Mouse (Mus musculus): ENCODE results near the gene Copa. TPM values are rescaled to one million over a fixed set of nuclear protein-coding genes. Genes with fewer than 3 reads are reported as not detected.
A peak's percentile ranks its signal among the peaks of the same experiment; 100 is the strongest.

Gene Copa
- 64.4 and 80.4 TPM in 2 replicates for polyA plus RNA-seq (2015; fragmentation: Nextera tagmentation; extraction: Ambion mirVana)

DNA sequence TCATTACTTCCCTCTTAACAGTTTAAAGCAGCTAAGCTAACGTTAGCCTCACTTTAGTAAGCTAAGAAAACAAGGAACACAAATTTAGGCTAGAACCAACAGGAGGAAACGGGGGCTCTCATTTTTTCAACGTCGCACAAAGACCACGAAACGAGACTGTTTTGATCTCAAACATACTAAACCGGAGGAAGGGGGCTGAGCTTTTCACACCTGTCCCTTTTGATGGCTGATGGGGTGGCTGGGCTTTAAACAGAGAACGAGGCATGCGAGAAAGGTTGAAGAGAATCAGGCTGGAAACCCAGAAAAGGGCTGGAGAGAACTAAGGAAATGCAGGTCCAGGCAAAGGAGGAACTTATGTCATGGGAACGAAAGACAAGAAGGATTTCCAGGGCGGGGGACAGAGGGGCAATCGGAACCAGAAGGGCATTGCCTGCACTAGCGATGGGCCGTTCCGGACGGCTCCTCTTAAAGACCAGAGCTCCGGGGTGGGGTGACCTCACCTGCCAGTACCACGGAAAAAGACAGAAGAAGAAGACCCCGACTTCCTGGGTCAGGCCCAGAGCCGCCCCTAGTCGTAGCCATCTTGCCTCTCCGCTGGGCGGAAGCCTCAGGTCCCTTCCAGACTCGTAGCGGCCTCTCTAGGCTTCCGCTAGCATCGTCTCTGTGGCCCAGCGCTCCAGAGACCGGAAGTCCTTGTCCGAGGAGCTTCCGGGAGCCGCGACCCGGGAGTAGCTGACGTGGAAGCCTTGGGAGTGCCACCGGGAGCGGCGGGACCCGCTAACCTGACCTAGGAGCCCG lies at the start of gene Copa, which contains the start of gene Ncstn:
Gene Copa (plus strand): TSS at position 429 of the 798 bp plus-strand sequence.
Gene Ncstn (minus strand): TSS at position 695 of the 798 bp plus-strand sequence.
- Histone ChIP-seq H3K4me2 (peak within 1 kb of the TSS; percentile 82), H3K36me3 (peaks cover 27% of the 10 kb centered on the region), H3K27ac (peak within 1 kb of the TSS; percentile 80), H3K4me1 (replicated peaks) (peaks cover 43% of the 10 kb centered on the region), H3K9me3 (replicated peaks) (no peaks in the 10 kb centered on the region), H3K4me3 (replicated peaks) (peak within 1 kb of the TSS; percentile 76), H3K9ac (peak within 1 kb of the TSS; percentile 88), H3K27me3 (no peaks in the 10 kb centered on the region)
- DNase-seq = peak; percentile 88
- peak; percentile 98 for ATAC-seq (ENCODE audit: low read depth)
- under 1% methylated on average over 40 of the region's 40 CpGs for WGBS (ENCODE audit: insufficient replicate concordance)

GRCm38 (mm10) chr1:172046410-172046809 lies 35.9 kb upstream of the Copa start:
- no peaks in the 10 kb centered on the region for H3K9me3 ChIP-seq (replicated peaks)
- H3K4me2 ChIP-seq = no peak overlapping the region
- H3K36me3 ChIP-seq = no peaks in the 10 kb centered on the region
- no peak for DNase-seq
- H3K27ac ChIP-seq = no peak overlapping the region
- H3K27me3 ChIP-seq = 0 out of 2 replicates have a peak, but pooled peaks cover 4% of the 10 kb centered on the region
- H3K4me1 ChIP-seq (replicated peaks) = no peaks in the 10 kb centered on the region
- ATAC-seq (ENCODE audit: low read depth) = no peak
- H3K4me3 ChIP-seq (replicated peaks) = no peak overlapping the region
- 61% methylated on average over 8 of the region's 8 CpGs for WGBS (ENCODE audit: insufficient replicate concordance)
- H3K9ac ChIP-seq = no peak overlapping the region

- H3K9me3 ChIP-seq (replicated peaks) = no peaks in the 10 kb centered on the region
- no peaks in the 10 kb centered on the region for H3K36me3 ChIP-seq
- no peak overlapping the region for H3K27ac ChIP-seq
- H3K4me1 ChIP-seq (replicated peaks) = no peaks in the 10 kb centered on the region
- peaks cover 9% of the 10 kb centered on the region for H3K27me3 ChIP-seq
- no peak overlapping the region for H3K9ac ChIP-seq
- no peak overlapping the region for H3K4me3 ChIP-seq (replicated peaks)
- DNase-seq (no peak), ATAC-seq (ENCODE audit: low read depth) (no peak)
- H3K4me2 ChIP-seq = no peak overlapping the region; the same call in 1 of the 2 replicates
- 13% methylated on average over 5 of the region's 5 CpGs for WGBS (ENCODE audit: insufficient replicate concordance)
These were observed 35.4 kb upstream of the Copa start for GRCm38 (mm10) chr1:172046938-172047337.

DNA sequence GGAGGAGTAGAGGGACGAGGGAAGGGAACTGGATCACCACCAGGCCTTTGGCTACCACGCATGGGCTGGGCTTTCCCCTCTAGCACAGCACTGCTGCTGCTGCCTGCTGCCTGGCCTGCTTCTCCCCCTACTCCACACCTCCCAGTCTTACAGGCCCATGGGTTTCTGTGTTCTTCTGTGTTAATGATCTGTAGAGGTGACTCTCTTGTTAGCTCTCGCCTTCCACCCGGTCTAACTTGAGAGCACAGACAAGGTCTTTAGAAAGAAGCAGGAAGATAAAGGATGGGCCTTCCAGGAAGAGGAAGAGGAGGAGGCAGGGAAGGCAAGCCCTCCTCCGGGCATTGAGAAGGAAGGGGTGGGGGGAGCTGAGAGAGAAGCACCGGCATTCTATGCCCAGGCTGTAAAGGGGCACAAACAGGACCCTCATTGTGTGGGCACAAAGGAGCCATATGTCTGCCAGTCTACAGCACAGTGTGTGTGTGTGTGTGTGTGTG lies 34.0 kb upstream of the Copa start:
- Histone ChIP-seq H3K9ac (no peak overlapping the region), H3K9me3 (replicated peaks) (no peaks in the 10 kb centered on the region), H3K4me1 (replicated peaks) (no peaks in the 10 kb centered on the region), H3K4me3 (replicated peaks) (0 out of 2 replicates have a peak overlapping the region, but pooled peaks have one; percentile 4), H3K4me2 (no peak overlapping the region), H3K27ac (no peak overlapping the region), H3K27me3 (peaks cover 22% of the 10 kb centered on the region), H3K36me3 (no peaks in the 10 kb centered on the region)
- ATAC-seq (ENCODE audit: low read depth) (no peak), DNase-seq (no peak)
- 15% methylated on average over 6 of the region's 6 CpGs for WGBS (ENCODE audit: insufficient replicate concordance)

- H3K4me3 ChIP-seq (replicated peaks) = no peak overlapping the region
- 34% methylated on average over 13 of the region's 13 CpGs for WGBS (ENCODE audit: insufficient replicate concordance)
- no peaks in the 10 kb centered on the region for H3K36me3 ChIP-seq
- H3K9me3 ChIP-seq (replicated peaks) = no peaks in the 10 kb centered on the region
- H3K27me3 ChIP-seq = peaks cover 32% of the 10 kb centered on the region
- no peak overlapping the region for H3K4me2 ChIP-seq
- no peak overlapping the region for H3K9ac ChIP-seq
- peaks cover 7% of the 10 kb centered on the region; the same call in 1 of the 2 replicates for H3K4me1 ChIP-seq (replicated peaks)
- ATAC-seq (ENCODE audit: low read depth) (no peak), DNase-seq (no peak)
- H3K27ac ChIP-seq = no peak overlapping the region
These were observed 33.1 kb upstream of the Copa start for GRCm38 (mm10) chr1:172049131-172049782.

- 13% methylated on average over 10 of the region's 10 CpGs for WGBS (ENCODE audit: insufficient replicate concordance)
- Histone ChIP-seq H3K4me1 (replicated peaks) (peaks cover 7% of the 10 kb centered on the region; the same call in 1 of the 2 replicates), H3K27ac (no peak overlapping the region), H3K9me3 (replicated peaks) (no peaks in the 10 kb centered on the region), H3K4me2 (no peak overlapping the region), H3K27me3 (peaks cover 62% of the 10 kb centered on the region), H3K4me3 (replicated peaks) (no peak overlapping the region), H3K36me3 (no peaks in the 10 kb centered on the region), H3K9ac (no peak overlapping the region)
- DNase-seq (no peak), ATAC-seq (ENCODE audit: low read depth) (no peak)
These were observed 29.5 kb upstream of the Copa start for GRCm38 (mm10) chr1:172052766-172053279.

DNA sequence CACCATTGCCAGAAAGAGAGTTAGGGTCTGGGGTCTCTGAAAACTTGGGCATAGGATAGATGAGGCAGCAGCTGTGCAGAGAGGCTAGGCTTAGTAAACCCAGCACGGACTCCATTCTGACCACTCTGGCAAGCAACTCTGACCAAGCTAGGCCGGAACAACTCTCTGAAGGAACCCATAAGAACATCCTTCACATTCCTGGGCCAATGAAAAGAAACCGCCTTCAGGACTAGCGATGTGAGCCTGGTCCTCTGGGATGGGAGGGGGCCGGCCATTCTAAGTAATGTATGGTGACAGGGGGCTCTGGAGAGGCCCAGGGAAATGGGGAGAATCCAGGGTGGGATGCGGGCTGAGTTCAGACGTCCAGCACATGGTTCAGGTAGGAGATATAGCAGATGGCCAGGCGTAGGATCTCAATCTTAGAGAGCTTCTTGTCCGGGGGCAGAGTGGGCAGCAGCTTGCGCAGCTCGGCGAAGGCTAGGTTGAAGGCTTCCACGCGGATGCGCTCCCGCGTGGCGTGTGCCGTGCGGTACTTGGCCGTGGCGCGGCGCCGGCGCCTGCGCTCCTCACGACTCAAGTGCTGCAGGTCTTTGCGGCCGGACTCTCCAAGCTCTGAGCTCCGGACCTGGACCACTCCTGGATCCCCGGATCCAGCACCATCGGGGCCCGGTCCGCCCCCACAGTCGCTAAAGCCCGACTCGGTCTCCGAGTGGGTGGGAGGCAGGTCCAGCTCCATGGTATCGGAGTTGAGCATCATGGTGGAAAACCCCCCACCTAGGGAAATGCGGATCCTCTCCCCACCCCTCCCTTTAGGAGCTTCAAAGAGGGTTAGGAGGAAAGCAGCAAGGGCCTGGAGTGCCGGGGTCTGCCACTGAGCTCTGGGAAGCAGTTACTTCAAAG lies 28.5 kb upstream of the Copa start:
- no peaks in the 10 kb centered on the region for H3K9me3 ChIP-seq (replicated peaks)
- peaks cover 65% of the 10 kb centered on the region for H3K27me3 ChIP-seq
- DNase-seq (no peak), ATAC-seq (ENCODE audit: low read depth) (no peak)
- 5% methylated on average over 42 of the region's 42 CpGs for WGBS (ENCODE audit: insufficient replicate concordance)
- peak overlapping the region; percentile 22 for H3K4me3 ChIP-seq (replicated peaks)
- H3K27ac ChIP-seq = no peak overlapping the region
- H3K36me3 ChIP-seq = no peaks in the 10 kb centered on the region
- H3K4me2 ChIP-seq = peak overlapping the region; percentile 38
- no peak overlapping the region for H3K9ac ChIP-seq
- H3K4me1 ChIP-seq (replicated peaks) = peaks cover 7% of the 10 kb centered on the region; the same call in 1 of the 2 replicates

DNA sequence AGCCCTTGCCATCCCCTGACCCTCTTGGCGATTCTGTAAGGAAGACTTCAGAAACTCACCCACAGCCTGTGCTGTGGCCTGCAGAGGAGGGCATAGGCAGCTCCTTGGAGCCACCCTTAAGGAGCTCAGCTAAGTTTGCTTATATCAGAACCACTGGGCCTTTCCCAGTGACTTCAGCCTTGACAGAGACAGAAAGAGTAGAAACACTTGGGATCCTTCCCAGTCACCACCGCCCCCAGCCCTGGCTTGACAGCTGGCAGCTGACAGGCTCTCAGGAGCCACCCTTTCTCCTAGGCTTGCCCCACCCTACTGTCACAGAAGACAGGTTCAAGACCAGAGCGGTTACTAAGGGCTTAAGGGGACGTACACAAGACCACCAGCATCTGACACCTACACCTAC lies 26.1 kb upstream of the Copa start:
- DNase-seq (no peak), ATAC-seq (ENCODE audit: low read depth) (no peak)
- Histone ChIP-seq H3K4me2 (no peak overlapping the region), H3K4me3 (replicated peaks) (no peak overlapping the region), H3K9ac (no peak overlapping the region), H3K27ac (no peak overlapping the region), H3K9me3 (replicated peaks) (no peaks in the 10 kb centered on the region), H3K27me3 (peaks cover 61% of the 10 kb centered on the region), H3K36me3 (no peaks in the 10 kb centered on the region), H3K4me1 (replicated peaks) (peaks cover 7% of the 10 kb centered on the region; the same call in 1 of the 2 replicates)
- 55% methylated on average over 4 of the region's 4 CpGs for WGBS (ENCODE audit: insufficient replicate concordance)

GRCm38 (mm10) chr1:172057491-172057921 lies 24.8 kb upstream of the Copa start, which contains the start of gene Nhlh1:
Gene Nhlh1 (minus strand): TSS chr1:172057573.
- H3K4me2 ChIP-seq = no peak within 1 kb of the TSS
- ATAC-seq (ENCODE audit: low read depth) (no peak), DNase-seq (no peak)
- H3K9ac ChIP-seq = no peak within 1 kb of the TSS
- WGBS (ENCODE audit: insufficient replicate concordance) = 42% methylated on average over 2 of the region's 2 CpGs
- no peak within 1 kb of the TSS for H3K27ac ChIP-seq
- H3K4me1 ChIP-seq (replicated peaks) = peaks cover 7% of the 10 kb centered on the region; the same call in 1 of the 2 replicates
- H3K27me3 ChIP-seq = peaks cover 51% of the 10 kb centered on the region
- no peaks in the 10 kb centered on the region for H3K36me3 ChIP-seq
- no peaks in the 10 kb centered on the region for H3K9me3 ChIP-seq (replicated peaks)
- no peak within 1 kb of the TSS for H3K4me3 ChIP-seq (replicated peaks)

- H3K9ac ChIP-seq = no peak overlapping the region
- no peak overlapping the region for H3K27ac ChIP-seq
- H3K36me3 ChIP-seq = no peaks in the 10 kb centered on the region
- H3K4me3 ChIP-seq (replicated peaks) = no peak overlapping the region
- WGBS (ENCODE audit: insufficient replicate concordance) = 58% methylated on average over 6 of the region's 6 CpGs
- no peak overlapping the region for H3K4me2 ChIP-seq
- ATAC-seq (ENCODE audit: low read depth) = no peak
- H3K27me3 ChIP-seq = peaks cover 43% of the 10 kb centered on the region
- H3K9me3 ChIP-seq (replicated peaks) = no peaks in the 10 kb centered on the region
- DNase-seq = no peak
- peaks cover 7% of the 10 kb centered on the region; the same call in 1 of the 2 replicates for H3K4me1 ChIP-seq (replicated peaks)
These were observed 24.0 kb upstream of the Copa start for GRCm38 (mm10) chr1:172058321-172058720.

Measured in liver, embryonic 13.5 days (tissue).